Mouse (Mus musculus) cerebellum, adult 9-11 months (tissue): ENCODE data around the gene Pex14.
"Not testable (repeated sequence)": the region's sequence is repeated elsewhere in the genome, so short reads cannot be mapped to it uniquely, and the experiment has no call there.

Source experiments
- DNase-seq: peaks from one replicate; pipeline ENCODE4 v3.0.0; 2022

The Pex14 gene

GRCm38 (mm10) chr4:149099369-149100017 is at the start of gene Pex14:
Gene Pex14 (minus strand): TSS chr4:149099876.
- peak; percentile 91 for DNase-seq

GRCm38 (mm10) chr4:149149196-149149595 is 49.5 kb upstream of the Pex14 start:
- DNase-seq, result no peak

- no peak for DNase-seq
Observed at GRCm38 (mm10) chr4:149148084-149148483, 48.4 kb upstream of the Pex14 start.

GRCm38 (mm10) chr4:149147528-149147927 is 47.9 kb upstream of the Pex14 start:
- DNase-seq, result no peak

GRCm38 (mm10) chr4:149145151-149145550 is 45.5 kb upstream of the Pex14 start:
- DNase-seq, result no peak

- peak; percentile 76 for DNase-seq
Observed at GRCm38 (mm10) chr4:149144459-149144858, 44.8 kb upstream of the Pex14 start.

- DNase-seq, result no peak
Observed at GRCm38 (mm10) chr4:149143594-149143993, 43.9 kb upstream of the Pex14 start.

- no peak for DNase-seq
Observed at GRCm38 (mm10) chr4:149138515-149138914, 38.8 kb upstream of the Pex14 start.

GRCm38 (mm10) chr4:149136982-149137770 is 37.5 kb upstream of the Pex14 start, which contains the start of gene Cenps:
Gene Cenps (minus strand): TSS chr4:149137629.
- peak; percentile 90 for DNase-seq

- peak; percentile 30 for DNase-seq
Observed at GRCm38 (mm10) chr4:149136116-149136850, 36.6 kb upstream of the Pex14 start.

- DNase-seq, result no peak
Observed at GRCm38 (mm10) chr4:149133395-149133794, 33.7 kb upstream of the Pex14 start.

GRCm38 (mm10) chr4:149131789-149132565 is 32.3 kb upstream of the Pex14 start:
- no peak for DNase-seq

- no peak for DNase-seq
Observed at GRCm38 (mm10) chr4:149131021-149131752, 31.5 kb upstream of the Pex14 start.

- DNase-seq, result no peak
Observed at GRCm38 (mm10) chr4:149128467-149128866, 28.8 kb upstream of the Pex14 start.

GRCm38 (mm10) chr4:149126663-149127062 is 27.0 kb upstream of the Pex14 start, which contains the start of gene Cort:
Gene Cort (minus strand): TSS chr4:149126763.
- no peak for DNase-seq

- DNase-seq, result no peak
Observed at GRCm38 (mm10) chr4:149126115-149126509, 26.4 kb upstream of the Pex14 start.

GRCm38 (mm10) chr4:149125341-149126114 is 25.9 kb upstream of the Pex14 start:
- no peak for DNase-seq

GRCm38 (mm10) chr4:149123432-149123831 is 23.8 kb upstream of the Pex14 start:
- DNase-seq, result no peak

- not testable (repeated sequence) for DNase-seq
Observed at GRCm38 (mm10) chr4:149119978-149120562, 20.4 kb upstream of the Pex14 start.

- DNase-seq, result peak; percentile 92
Observed at GRCm38 (mm10) chr4:149103875-149104561, 4.3 kb upstream of the Pex14 start, which contains the start of gene Dffa. Gene Dffa (plus strand): TSS chr4:149104146.
